ENCODE assay signal across 21 mouse cellular contexts in genomic region chr8:72380656-72381055, GRCm38 (mm10). TPM values are rescaled to one million over a fixed set of nuclear protein-coding genes. Genes with fewer than 3 reads are reported as not detected.
DNase-seq lines count a peak whose midpoint lies in the region; TF ChIP-seq lines count a peak whose summit lies in the region.
"Had no signal": no experiment of that assay in that cellular context is flagged by ENCODE, and none has a peak within 500 bp of the region (broad histone marks: within the 10 kb centered on the region; RNA-seq: fewer than 3 reads in every experiment).

No protein-coding gene starts in this region.

- 0 out of 2 replicates have a peak, but pooled peaks cover 4% of the 10 kb centered on the region for H3K4me1 ChIP-seq in cerebellum, adult 2 months (ENCODE audit: control insufficient read depth, insufficient read depth, low read length)
- H3K4me1 ChIP-seq: embryonic facial prominence, embryonic 15.5 days; forebrain, embryonic 10.5 days; hindbrain, embryonic 10.5 days had no signal

- WGBS in cerebellum, adult 2 months, result 27% methylated on average over 8 of the region's 8 CpGs

- H3K4me3 ChIP-seq in cerebellum, adult 2 months (replicated peaks; ENCODE audit: insufficient read depth, low read depth, low read length), result no peak overlapping the region
- H3K4me3 ChIP-seq: embryonic facial prominence, embryonic 15.5 days; erythroblast, embryonic 14.5 days; forebrain, embryonic 10.5 days; gastrocnemius, adult 2 months; hindbrain, embryonic 10.5 days; intestine, embryonic 15.5 days had no signal

- DNase-seq in cerebellum, adult 11 months, result peak; percentile 44
- peak; percentile 60 to 77 for DNase-seq in cerebellum, adult 2 months
- peak; percentile 34 to 36 for DNase-seq in cerebellum, postnatal 10 days
- no peak for DNase-seq in adrenal gland, adult 2 months
- DNase-seq in kidney, postnatal 10 days, result no peak
- no peak for DNase-seq in natural killer cell, adult 2 months (ENCODE audit: low spot score in 2 of 2)
- DNase-seq: adrenal gland, postnatal 25 days; embryo, embryonic 11 days; gastrocnemius, adult 2 months; gastrocnemius, postnatal 36 days; heart, adult 11 months; heart, postnatal 14 days; kidney, adult 18-20 months had no signal

- no peak for TF ChIP-seq CTCF in cerebellum, adult 2 months (IDR thresholded peaks at IDR 0.05; ENCODE audit: borderline replicate concordance, insufficient read depth, low read depth, low read length)

- H3K27me3 ChIP-seq in cerebellum, adult 2 months (ENCODE audit: control insufficient read depth, insufficient read depth, low read length), result no peaks in the 10 kb centered on the region
- H3K27me3 ChIP-seq: CH12.LX; embryonic facial prominence, embryonic 15.5 days; intestine, embryonic 15.5 days; Patski had no signal

- H3K27ac ChIP-seq in cerebellum, adult 2 months (ENCODE audit: insufficient read depth, low read length), result no peak overlapping the region; the same call in 1 of the 2 replicates
- H3K27ac ChIP-seq: embryonic facial prominence, embryonic 15.5 days; forebrain, embryonic 10.5 days; gastrocnemius, adult 2 months; hindbrain, embryonic 10.5 days; hindbrain, embryonic 14.5 days; intestine, embryonic 15.5 days had no signal

- TF ChIP-seq POLR2A in cerebellum, adult 2 months (IDR thresholded peaks at IDR 0.05; ENCODE audit: borderline replicate concordance, insufficient read depth, low read length), result no peak

RNA-seq across cellular contexts. Expression of gene Eps15l1, which starts 40.6 kb away (rescaled TPM):
- polyA plus RNA-seq in cerebellum, adult 2 months (2012; rRNA removed), result 74.4 and 77.9 TPM in 2 replicates
- 10 to 100 TPM; 38.2 to 59.8 TPM for total RNA-seq in adrenal gland, adult 2 months (2021)
- 23.0 and 25.2 TPM in 2 replicates for polyA plus RNA-seq in adrenal gland, adult 2 months (2012; rRNA removed)

Comparison
In these comparisons a context has a peak if more than half of its experiments do, and no peak if none do; other contexts are left out.
1. DNase-seq: peak in cerebellum, adult 11 months (single experiment), cerebellum, adult 2 months (2 of 2) and cerebellum, postnatal 10 days (2 of 2); none in adrenal gland, adult 2 months (single experiment), kidney, postnatal 10 days (single experiment) and natural killer cell, adult 2 months (0 of 2).